Mouse (Mus musculus): ENCODE results near the gene Elp4. TPM values are rescaled to one million over a fixed set of nuclear protein-coding genes. Genes with fewer than 3 reads are reported as not detected.
A peak's percentile ranks its signal among the peaks of the same experiment; 100 is the strongest.

Elp4 gene
- total and polyA plus RNA-seq, 2 experiments from 2014 or later, result 25.6 to 27.4 TPM

- TF ChIP-seq CTCF (IDR thresholded peaks at IDR 0.05; ENCODE audit: low read depth), result no peak
- no peak overlapping the region for H3K27ac ChIP-seq (ENCODE audit: low read depth, low read length)
- no peaks in the 10 kb centered on the region for H3K9me3 ChIP-seq (ENCODE audit: low read length)
- no peaks in the 10 kb centered on the region for H3K36me3 ChIP-seq (ENCODE audit: insufficient read depth)
- H3K4me1 ChIP-seq (ENCODE audit: insufficient read depth), result no peaks in the 10 kb centered on the region
- no peaks in the 10 kb centered on the region for H3K27me3 ChIP-seq (ENCODE audit: insufficient read depth, low read length)
- WGBS, result 32% methylated on average over 6 of the region's 6 CpGs
- no peak overlapping the region for H3K4me3 ChIP-seq (ENCODE audit: low read depth, low read length)
- ATAC-seq (peak; percentile 27; the same call in 1 of the 2 replicates), DNase-seq (peak; percentile 32)
- H3K4me2 ChIP-seq (ENCODE audit: low read depth), result peak overlapping the region; percentile 27; the same call in 1 of the 2 replicates
- no peak overlapping the region for H3K9ac ChIP-seq
Observed at GRCm38 (mm10) chr2:105913655-105914366, 9.4 kb upstream of the Elp4 start.

DNA sequence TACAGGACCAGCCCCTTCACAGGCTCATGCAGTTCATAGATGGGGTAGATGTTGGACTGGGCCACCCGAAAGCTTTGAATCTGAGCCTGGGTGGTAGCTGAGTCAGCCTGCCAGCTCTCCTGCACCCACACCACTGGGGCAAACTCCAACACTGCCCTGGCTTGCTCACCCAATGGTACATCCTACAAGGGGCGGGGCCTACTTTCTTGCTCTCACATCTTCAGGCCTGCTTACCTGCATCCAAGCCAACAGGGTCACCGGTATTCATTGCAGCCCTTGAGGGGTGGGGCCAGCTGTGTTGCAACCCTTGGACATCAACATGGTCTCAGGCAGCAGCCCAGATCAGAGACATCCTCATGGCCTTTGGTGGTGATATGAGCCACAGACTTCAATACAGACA is 6.2 kb upstream of the Elp4 start:
- ATAC-seq, result no peak
- WGBS, result 92% methylated on average over 3 of the region's 3 CpGs

GRCm38 (mm10) chr2:105908351-105908750 is 4.0 kb upstream of the Elp4 start:
- Histone ChIP-seq H3K9ac (no peak overlapping the region), H3K36me3 (ENCODE audit: insufficient read depth) (no peaks in the 10 kb centered on the region), H3K4me2 (ENCODE audit: low read depth) (no peak overlapping the region), H3K27me3 (ENCODE audit: insufficient read depth, low read length) (no peaks in the 10 kb centered on the region), H3K27ac (ENCODE audit: low read depth, low read length) (no peak overlapping the region), H3K4me3 (ENCODE audit: low read depth, low read length) (no peak overlapping the region), H3K4me1 (ENCODE audit: insufficient read depth) (no peaks in the 10 kb centered on the region), H3K9me3 (ENCODE audit: low read length) (no peaks in the 10 kb centered on the region)
- TF ChIP-seq CTCF (IDR thresholded peaks at IDR 0.05; ENCODE audit: low read depth), result no peak; the same call in 1 of the 2 replicates
- 79% methylated on average over 5 of the region's 5 CpGs for WGBS
- DNase-seq (peak; percentile 6), ATAC-seq (no peak)

More for the DNA sequence above, 6.2 kb upstream of the Elp4 start:
- H3K9me3 ChIP-seq (ENCODE audit: low read length), result no peaks in the 10 kb centered on the region
- no peak overlapping the region for H3K9ac ChIP-seq
- no peak overlapping the region for H3K4me2 ChIP-seq (ENCODE audit: low read depth)
- no peak overlapping the region for H3K4me3 ChIP-seq (ENCODE audit: low read depth, low read length)
- no peaks in the 10 kb centered on the region for H3K4me1 ChIP-seq (ENCODE audit: insufficient read depth)
- H3K27ac ChIP-seq (ENCODE audit: low read depth, low read length), result no peak overlapping the region
- H3K27me3 ChIP-seq (ENCODE audit: insufficient read depth, low read length), result no peaks in the 10 kb centered on the region
- no peaks in the 10 kb centered on the region for H3K36me3 ChIP-seq (ENCODE audit: insufficient read depth)
- no peak for DNase-seq
- no peak for TF ChIP-seq CTCF (IDR thresholded peaks at IDR 0.05; ENCODE audit: low read depth)

GRCm38 (mm10) chr2:105904757-105905146 is 388 bp upstream of the Elp4 start:
- H3K27me3 ChIP-seq (ENCODE audit: insufficient read depth, low read length), result no peaks in the 10 kb centered on the region
- no peak overlapping the region for H3K27ac ChIP-seq (ENCODE audit: low read depth, low read length)
- TF ChIP-seq CTCF (IDR thresholded peaks at IDR 0.05; ENCODE audit: low read depth), result no peak
- DNase-seq (no peak), ATAC-seq (peak; percentile 47)
- no peaks in the 10 kb centered on the region for H3K4me1 ChIP-seq (ENCODE audit: insufficient read depth)
- no peaks in the 10 kb centered on the region for H3K9me3 ChIP-seq (ENCODE audit: low read length)
- peak overlapping the region; percentile 59 for H3K4me2 ChIP-seq (ENCODE audit: low read depth)
- peak overlapping the region; percentile 87 for H3K9ac ChIP-seq
- 0% methylated on average over 12 of the region's 12 CpGs for WGBS
- H3K36me3 ChIP-seq (ENCODE audit: insufficient read depth), result no peaks in the 10 kb centered on the region
- H3K4me3 ChIP-seq (ENCODE audit: low read depth, low read length), result peak overlapping the region; percentile 90

GRCm38 (mm10) chr2:105890816-105891215 is 13.5 kb downstream of the Elp4 start:
- no peak overlapping the region for H3K9ac ChIP-seq
- H3K9me3 ChIP-seq (ENCODE audit: low read length), result no peaks in the 10 kb centered on the region
- H3K27me3 ChIP-seq (ENCODE audit: insufficient read depth, low read length), result no peaks in the 10 kb centered on the region
- H3K4me2 ChIP-seq (ENCODE audit: low read depth), result no peak overlapping the region
- TF ChIP-seq CTCF (IDR thresholded peaks at IDR 0.05; ENCODE audit: low read depth), result no peak
- H3K4me1 ChIP-seq (ENCODE audit: insufficient read depth), result no peaks in the 10 kb centered on the region
- DNase-seq, result no peak
- H3K4me3 ChIP-seq (ENCODE audit: low read depth, low read length), result no peak overlapping the region
- H3K27ac ChIP-seq (ENCODE audit: low read depth, low read length), result no peak overlapping the region
- peaks cover 9% of the 10 kb centered on the region for H3K36me3 ChIP-seq (ENCODE audit: insufficient read depth)
- no peak for ATAC-seq

DNA sequence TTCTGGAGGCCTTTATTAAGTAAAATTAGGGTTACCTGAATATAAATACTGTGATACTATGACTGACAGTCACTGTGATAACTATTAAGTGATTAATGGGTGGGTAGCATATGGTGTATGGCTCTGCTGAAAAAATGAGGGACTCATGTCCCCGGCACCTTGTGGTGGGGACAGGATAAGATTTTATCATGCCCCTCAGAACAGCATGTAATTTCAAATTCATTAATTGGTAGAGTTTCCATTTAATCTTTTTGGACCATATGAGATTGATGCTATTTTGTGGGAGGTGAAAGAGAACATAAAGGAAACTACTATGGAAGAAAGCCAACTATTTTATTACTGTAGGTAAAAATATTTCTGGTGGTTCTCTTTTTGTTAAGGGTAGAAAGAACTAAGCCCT is 31.0 kb downstream of the Elp4 start:
- no peak for TF ChIP-seq CTCF (IDR thresholded peaks at IDR 0.05; ENCODE audit: low read depth)
- H3K9me3 ChIP-seq (ENCODE audit: low read length), result no peaks in the 10 kb centered on the region
- H3K27ac ChIP-seq (ENCODE audit: low read depth, low read length), result no peak overlapping the region
- no peaks in the 10 kb centered on the region for H3K4me1 ChIP-seq (ENCODE audit: insufficient read depth)
- H3K4me2 ChIP-seq (ENCODE audit: low read depth), result no peak overlapping the region
- no peaks in the 10 kb centered on the region for H3K27me3 ChIP-seq (ENCODE audit: insufficient read depth, low read length)
- no peaks in the 10 kb centered on the region for H3K36me3 ChIP-seq (ENCODE audit: insufficient read depth)
- H3K9ac ChIP-seq, result no peak overlapping the region
- H3K4me3 ChIP-seq (ENCODE audit: low read depth, low read length), result no peak overlapping the region
- DNase-seq (no peak), ATAC-seq (no peak)
- WGBS, result 100% methylated on average over 1 of the region's 1 CpGs

GRCm38 (mm10) chr2:105854740-105855139 is 49.6 kb downstream of the Elp4 start:
- DNase-seq (peak; percentile 33), ATAC-seq (peak; percentile 64)
- TF ChIP-seq CTCF (IDR thresholded peaks at IDR 0.05; ENCODE audit: low read depth), result no peak
- H3K27me3 ChIP-seq (ENCODE audit: insufficient read depth, low read length), result no peaks in the 10 kb centered on the region
- H3K9me3 ChIP-seq (ENCODE audit: low read length), result no peaks in the 10 kb centered on the region
- no peak overlapping the region for H3K27ac ChIP-seq (ENCODE audit: low read depth, low read length)
- H3K4me2 ChIP-seq (ENCODE audit: low read depth), result no peak overlapping the region
- H3K36me3 ChIP-seq (ENCODE audit: insufficient read depth), result no peaks in the 10 kb centered on the region
- no peaks in the 10 kb centered on the region for H3K4me1 ChIP-seq (ENCODE audit: insufficient read depth)
- 50% methylated on average over 2 of the region's 2 CpGs for WGBS
- no peak overlapping the region for H3K4me3 ChIP-seq (ENCODE audit: low read depth, low read length)
- H3K9ac ChIP-seq, result no peak overlapping the region
